Mouse (Mus musculus) CH12.LX (cell line): Measurements from ENCODE around the gene Vav2. TPM values are rescaled to one million over a fixed set of nuclear protein-coding genes. Genes with fewer than 3 reads are reported as not detected.

ENCODE experiments used
- DNase-seq: peaks from one replicate; pipeline ENCODE4 v3.0.0-alpha.2; 2013; ENCODE audit errors: extremely low read depth
- H3K27ac ChIP-seq: 2 replicates; pipeline ENCODE4 v1.5.1; 2012; ENCODE audit warnings: low read depth, mild to moderate bottlenecking, control low read depth, moderate library complexity; ENCODE audit not compliant: insufficient read depth
- H3K27me3 ChIP-seq: replicated peaks from 2 replicates; pipeline ENCODE3; 2012; ENCODE audit warnings: inconsistent platforms
- H3K36me3 ChIP-seq, 2 experiments: replicated peaks in 1 of 2; 2 replicates each; pipeline versions ENCODE3 to v1.6.1; 2012; ENCODE audit warnings: inconsistent platforms in 1 of 2, low read length in 1 of 2, mild to moderate bottlenecking in 1 of 2, mixed read lengths in 1 of 2, moderate library complexity in 1 of 2; ENCODE audit not compliant: control insufficient read depth in 1 of 2, insufficient read depth in 1 of 2
- H3K4me1 ChIP-seq, 2 experiments: 2 replicates each; pipeline ENCODE4 v1.6.1; 2012; ENCODE audit warnings: inconsistent platforms in 1 of 2, moderate library complexity in 1 of 2; ENCODE audit not compliant: insufficient read depth in 2 of 2, control insufficient read depth in 1 of 2
- H3K4me2 ChIP-seq: 2 replicates; pipeline ENCODE4 v1.6.1; 2012; ENCODE audit warnings: low read depth, mild to moderate bottlenecking, control low read depth; ENCODE audit not compliant: poor library complexity, insufficient read depth, severe bottlenecking
- H3K4me3 ChIP-seq, 3 experiments: fragments of 150-350 bp in 1 of 3; sonication (generic) in 1 of 3; replicated peaks in 1 of 3; 2 replicates each; pipeline versions ENCODE3 to v1.5.1; 2011 to 2012; ENCODE audit warnings: low read depth in 2 of 3, low read length in 2 of 3, mild to moderate bottlenecking in 2 of 3, moderate library complexity in 2 of 3, control low read depth in 1 of 3, improper control_type of control experiment in 1 of 3, inconsistent platforms in 1 of 3, mixed read lengths in 1 of 3; ENCODE audit not compliant: poor library complexity in 1 of 3
- H3K79me2 ChIP-seq: replicated peaks from 2 replicates; pipeline ENCODE4 v1.6.1; 2012; ENCODE audit warnings: mild to moderate bottlenecking, moderate library complexity; ENCODE audit not compliant: control insufficient read depth, poor library complexity, insufficient read depth, severe bottlenecking; ENCODE audit errors: extremely low read depth
- H3K9ac ChIP-seq: 2 replicates; pipeline ENCODE4 v1.6.1; 2012; ENCODE audit warnings: low read depth, mild to moderate bottlenecking, control low read depth, moderate library complexity; ENCODE audit not compliant: insufficient read depth
- H3K9me3 ChIP-seq: replicated peaks from 2 replicates; pipeline ENCODE3; 2012; ENCODE audit warnings: low read length, inconsistent platforms, mixed read lengths
- CHD1 ChIP-seq: IDR thresholded peaks from 2 replicates; pipeline ENCODE4 v1.6.1; 2012; ENCODE audit warnings: low read depth, low read length, improper control_type of control experiment, inconsistent platforms
- E2F4 ChIP-seq: IDR thresholded peaks from 2 replicates; pipeline ENCODE4 v1.6.1; 2011; ENCODE audit warnings: low read depth, low read length, improper control_type of control experiment; ENCODE audit not compliant: insufficient replicate concordance
- ELF1 ChIP-seq: IDR thresholded peaks from 2 replicates; pipeline ENCODE4 v1.6.1; 2014; ENCODE audit warnings: low read depth, mild to moderate bottlenecking, inconsistent platforms, low read length, improper control_type of control experiment
- EP300 ChIP-seq: IDR thresholded peaks from 2 replicates; pipeline ENCODE4 v1.6.1; 2011; ENCODE audit warnings: low read length, improper control_type of control experiment
- GABPA ChIP-seq: IDR thresholded peaks from 2 replicates; pipeline ENCODE4 v1.6.1; 2012; ENCODE audit warnings: low read depth, low read length, improper control_type of control experiment, inconsistent platforms; ENCODE audit not compliant: insufficient replicate concordance
- HCFC1 ChIP-seq: IDR thresholded peaks from 2 replicates; pipeline ENCODE4 v1.6.1; 2012; ENCODE audit warnings: low read depth, mild to moderate bottlenecking, inconsistent platforms, low read length, improper control_type of control experiment
- JUN ChIP-seq: IDR thresholded peaks from 2 replicates; pipeline ENCODE4 v1.6.1; 2011; ENCODE audit warnings: low read depth, mild to moderate bottlenecking, low read length, improper control_type of control experiment, moderate library complexity; ENCODE audit not compliant: insufficient read depth
- JUND ChIP-seq: conservative IDR thresholded peaks from 2 replicates; pipeline ENCODE4 v1.6.1; 2011; ENCODE audit warnings: low read depth, low read length, improper control_type of control experiment
- MAFK ChIP-seq: IDR thresholded peaks from 2 replicates; pipeline ENCODE4 v1.6.1; 2011; ENCODE audit warnings: low read length, improper control_type of control experiment; ENCODE audit not compliant: insufficient replicate concordance
- MAX ChIP-seq: IDR thresholded peaks from 2 replicates; pipeline ENCODE4 v1.6.1; 2011; ENCODE audit warnings: low read length, improper control_type of control experiment
- MAZ ChIP-seq: IDR thresholded peaks from 2 replicates; pipeline ENCODE4 v1.6.1; 2012; ENCODE audit warnings: low read depth, mild to moderate bottlenecking, inconsistent platforms, low read length, improper control_type of control experiment, moderate library complexity
- MYC ChIP-seq: IDR thresholded peaks from 2 replicates; pipeline ENCODE4 v1.6.1; 2011; ENCODE audit warnings: low read depth, mild to moderate bottlenecking, improper control_type of control experiment, low read length
- NELFE ChIP-seq: IDR thresholded peaks from 2 replicates; pipeline ENCODE4 v1.6.1; 2011; ENCODE audit warnings: low read depth, low read length, improper control_type of control experiment
- NRF1 ChIP-seq: IDR thresholded peaks from 2 replicates; pipeline ENCODE4 v1.6.1; 2014; ENCODE audit warnings: low read depth, mild to moderate bottlenecking, inconsistent platforms, low read length, improper control_type of control experiment, moderate library complexity
- PAX5 ChIP-seq: IDR thresholded peaks from 2 replicates; pipeline ENCODE4 v1.6.1; 2012; ENCODE audit warnings: low read length, inconsistent platforms, mixed read lengths
- POLR2A ChIP-seq: IDR thresholded peaks from 2 replicates; pipeline ENCODE4 v1.6.1; 2011; ENCODE audit warnings: low read depth, mild to moderate bottlenecking, improper control_type of control experiment, low read length
- POLR2AphosphoS2 ChIP-seq: IDR thresholded peaks from 2 replicates; pipeline ENCODE4 v1.6.1; 2011; ENCODE audit warnings: low read depth, low read length, improper control_type of control experiment
- RAD21 ChIP-seq: IDR thresholded peaks from 2 replicates; pipeline ENCODE4 v1.6.1; 2011; ENCODE audit warnings: low read depth, mild to moderate bottlenecking, low read length, improper control_type of control experiment, moderate library complexity
- SMC3 ChIP-seq: IDR thresholded peaks from 2 replicates; pipeline ENCODE4 v1.6.1; 2011; ENCODE audit warnings: low read depth, low read length, improper control_type of control experiment
- TBP ChIP-seq: conservative IDR thresholded peaks from 2 replicates; pipeline ENCODE4 v1.6.1; 2011; ENCODE audit warnings: low read depth, low read length, improper control_type of control experiment
- USF1 ChIP-seq: IDR thresholded peaks from 2 replicates; pipeline ENCODE4 v1.6.1; 2014; ENCODE audit warnings: low read depth, mild to moderate bottlenecking, inconsistent platforms, low read length, improper control_type of control experiment
- ZKSCAN1 ChIP-seq: IDR thresholded peaks from 2 replicates; pipeline ENCODE4 v1.6.1; 2012; ENCODE audit warnings: low read depth, inconsistent platforms, low read length, improper control_type of control experiment, borderline replicate concordance
- ZMIZ1 ChIP-seq: IDR thresholded peaks from 2 replicates; pipeline ENCODE4 v1.6.1; 2012; ENCODE audit warnings: low read depth, mild to moderate bottlenecking, inconsistent platforms, low read length, improper control_type of control experiment
- ZNF384 ChIP-seq: IDR thresholded peaks from 2 replicates; pipeline ENCODE4 v1.6.1; 2012; ENCODE audit warnings: low read depth, low read length, improper control_type of control experiment, inconsistent platforms
- dilution Hi-C: fragments of 300-500 bp; cut with MboI; formaldehyde crosslinking; loops from 2 replicates; pipeline ENCODE4 v1.14.3; 2020; ENCODE audit warnings: low sequenced_read_pairs; ENCODE audit not compliant: extremely low pct_unique_long_range_greater_than_20kb, extremely low pct_ligation_motif_present
- in situ Hi-C: fragments of 300-500 bp; cut with MboI; formaldehyde crosslinking; loops from 3 replicates; pipeline ENCODE4 v1.14.3; 2019; ENCODE audit warnings: low sequenced_read_pairs, low pct_ligation_motif_present, low pct_unique_long_range_greater_than_20kb, mixed read lengths
- polyA plus RNA-seq: library from polyadenylated mRNA; unstranded; fragments of >175 nt; gene quantifications from 2 replicates; pipeline ENCODE4 v1.2.1, GENCODE M21; 2012; ENCODE audit warnings: low read depth; ENCODE audit not compliant: insufficient read length
- total RNA-seq, 2 experiments: library from RNA; depleted of rRNA; stranded (reverse); fragments of 300-350 nt in 1 of 2; fragments of >200 nt in 1 of 2; gene quantifications; 2 replicates each; pipeline ENCODE4 v1.2.3; 2012 to 2014

Vav2 gene
- total and polyA plus RNA-seq, 3 experiments = 31.5 to 46.8 (median 46.6) TPM

- H3K4me2 ChIP-seq = no peak overlapping the region
- no peak overlapping the region for H3K9ac ChIP-seq
- H3K79me2 ChIP-seq = peaks cover 95% of the 10 kb centered on the region
- H3K9me3 ChIP-seq = no peaks in the 10 kb centered on the region
- DNase-seq = no peak
- no peaks in the 10 kb centered on the region for H3K27me3 ChIP-seq
- no peak overlapping the region for H3K4me3 ChIP-seq
- H3K4me1 ChIP-seq = peaks cover 32 to 73% of the 10 kb centered on the region in 2 experiments
- H3K36me3 ChIP-seq = peaks cover 55 to 92% of the 10 kb centered on the region in 2 experiments
- TF ChIP-seq E2F4 (no peak), ZKSCAN1 (no peak), USF1 (no peak), MYC (no peak), POLR2A (no peak), MAX (no peak), PAX5 (no peak), ZNF384 (no peak), HCFC1 (no peak), EP300 (no peak), TBP (no peak), MAFK (no peak), JUN (no peak)
- in situ Hi-C loops = no loop called here
- no peak overlapping the region for H3K27ac ChIP-seq
- dilution Hi-C loops = no loop called here
Measured at GRCm38 (mm10) chr2:27368980-27369379, 57.9 kb downstream of the Vav2 start.

- H3K79me2 ChIP-seq = peaks cover 91% of the 10 kb centered on the region
- in situ Hi-C loops = no loop called here
- no peak for TF ChIP-seq JUND
- peaks cover 49 to 96% of the 10 kb centered on the region in 2 experiments for H3K36me3 ChIP-seq
- H3K4me1 ChIP-seq = peaks cover 26 to 71% of the 10 kb centered on the region in 2 experiments
- H3K27me3 ChIP-seq = no peaks in the 10 kb centered on the region
- dilution Hi-C loops = no loop called here
- H3K27ac ChIP-seq = no peak overlapping the region
- DNase-seq = no peak
- no peak overlapping the region for H3K4me2 ChIP-seq
- H3K4me3 ChIP-seq = no peak overlapping the region
- no peak overlapping the region for H3K9ac ChIP-seq
- H3K9me3 ChIP-seq = no peaks in the 10 kb centered on the region
Measured at GRCm38 (mm10) chr2:27365296-27365695, 61.5 kb downstream of the Vav2 start.

- Histone ChIP-seq H3K4me3 (no peak overlapping the region), H3K9me3 (no peaks in the 10 kb centered on the region), H3K4me1 (peaks cover 22 to 68% of the 10 kb centered on the region in 2 experiments), H3K27ac (no peak overlapping the region), H3K4me2 (no peak overlapping the region), H3K9ac (no peak overlapping the region), H3K79me2 (peaks cover 75% of the 10 kb centered on the region), H3K36me3 (peaks cover 27 to 85% of the 10 kb centered on the region in 2 experiments), H3K27me3 (no peaks in the 10 kb centered on the region)
- no peak for TF ChIP-seq NRF1
- TF ChIP-seq ELF1 = no peak
- TF ChIP-seq POLR2AphosphoS2 = no peak
- no peak for TF ChIP-seq SMC3
- no peak for TF ChIP-seq GABPA
- no peak for TF ChIP-seq CHD1
- TF ChIP-seq RAD21 = no peak
- TF ChIP-seq MAZ = no peak
- no peak for TF ChIP-seq NELFE
- TF ChIP-seq HCFC1 = no peak
- no peak for TF ChIP-seq PAX5
- TF ChIP-seq ZMIZ1 = no peak
- dilution Hi-C loops (no loop called here), in situ Hi-C loops (no loop called here)
- no peak for DNase-seq
Measured at GRCm38 (mm10) chr2:27361786-27362185, 65.0 kb downstream of the Vav2 start.
